Mouse (Mus musculus) frontal cortex, adult 2 months (tissue): Measurements from ENCODE around the gene Fut4. TPM values are rescaled to one million over a fixed set of nuclear protein-coding genes. Genes with fewer than 3 reads are reported as not detected.

Source experiments
- DNase-seq, 2 experiments: peaks; one replicate each; pipeline ENCODE4 v3.0.0; 2022; ENCODE audit warnings: low spot score in 1 of 2; ENCODE audit errors: extremely low spot score in 1 of 2
- polyA plus RNA-seq: library from polyadenylated mRNA; depleted of rRNA; stranded (reverse); fragments of >200 nt; gene quantifications from 2 replicates; pipeline ENCODE4 v1.2.3, GENCODE M21; 2012; rRNA removed

Gene Fut4
- 0.08 and 0.14 TPM in 2 replicates for polyA plus RNA-seq

DNA sequence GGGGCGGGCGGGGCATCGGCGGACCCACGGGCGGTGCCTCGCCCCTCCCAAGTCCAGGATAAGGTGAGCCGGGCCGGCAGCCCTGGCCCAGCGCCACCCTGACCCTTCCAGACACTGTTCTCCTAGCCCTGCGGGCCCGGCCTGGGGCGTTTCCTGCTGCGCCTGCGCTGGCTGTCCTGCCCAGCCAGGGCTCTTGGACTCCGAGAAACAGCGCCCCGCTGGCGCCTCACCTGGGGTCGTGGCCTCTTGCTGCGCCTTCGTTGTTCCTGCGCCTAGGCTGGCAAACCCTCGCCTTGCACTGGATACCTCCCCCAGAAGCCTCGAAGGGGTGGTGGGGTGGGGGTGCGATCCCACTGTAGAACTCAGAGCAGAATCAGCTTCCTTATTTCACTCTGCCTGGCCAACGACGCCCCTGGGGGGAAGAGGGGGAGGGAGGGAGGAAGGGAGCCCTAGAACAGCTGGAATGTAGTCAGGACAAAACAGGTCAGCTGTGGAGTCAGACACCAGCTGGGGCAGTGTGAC is at the start of gene Fut4:
TSS of gene Fut4 (minus strand) at position 393 of the 522 bp plus-strand sequence.
- DNase-seq, result no peak

DNA sequence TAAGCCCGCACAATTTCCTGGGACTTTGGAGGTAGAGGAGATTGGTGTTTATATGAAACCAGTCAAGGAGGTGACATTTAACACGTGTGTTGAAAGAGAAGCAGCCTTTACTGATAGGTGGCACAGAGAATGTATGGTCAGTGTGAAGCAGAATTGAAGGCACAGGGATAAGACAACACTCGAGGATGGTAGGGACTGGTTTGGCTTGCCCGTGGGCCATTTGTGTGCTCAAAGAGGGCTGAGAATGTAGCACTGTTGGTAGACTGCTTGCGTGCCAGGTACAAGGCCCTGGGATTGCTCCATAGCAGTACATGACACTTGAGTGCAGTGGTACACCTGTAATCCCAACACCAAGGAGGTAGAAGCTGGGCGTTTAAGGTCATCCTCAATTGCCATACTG is 35.2 kb upstream of the Fut4 start:
- DNase-seq, result no peak

DNA sequence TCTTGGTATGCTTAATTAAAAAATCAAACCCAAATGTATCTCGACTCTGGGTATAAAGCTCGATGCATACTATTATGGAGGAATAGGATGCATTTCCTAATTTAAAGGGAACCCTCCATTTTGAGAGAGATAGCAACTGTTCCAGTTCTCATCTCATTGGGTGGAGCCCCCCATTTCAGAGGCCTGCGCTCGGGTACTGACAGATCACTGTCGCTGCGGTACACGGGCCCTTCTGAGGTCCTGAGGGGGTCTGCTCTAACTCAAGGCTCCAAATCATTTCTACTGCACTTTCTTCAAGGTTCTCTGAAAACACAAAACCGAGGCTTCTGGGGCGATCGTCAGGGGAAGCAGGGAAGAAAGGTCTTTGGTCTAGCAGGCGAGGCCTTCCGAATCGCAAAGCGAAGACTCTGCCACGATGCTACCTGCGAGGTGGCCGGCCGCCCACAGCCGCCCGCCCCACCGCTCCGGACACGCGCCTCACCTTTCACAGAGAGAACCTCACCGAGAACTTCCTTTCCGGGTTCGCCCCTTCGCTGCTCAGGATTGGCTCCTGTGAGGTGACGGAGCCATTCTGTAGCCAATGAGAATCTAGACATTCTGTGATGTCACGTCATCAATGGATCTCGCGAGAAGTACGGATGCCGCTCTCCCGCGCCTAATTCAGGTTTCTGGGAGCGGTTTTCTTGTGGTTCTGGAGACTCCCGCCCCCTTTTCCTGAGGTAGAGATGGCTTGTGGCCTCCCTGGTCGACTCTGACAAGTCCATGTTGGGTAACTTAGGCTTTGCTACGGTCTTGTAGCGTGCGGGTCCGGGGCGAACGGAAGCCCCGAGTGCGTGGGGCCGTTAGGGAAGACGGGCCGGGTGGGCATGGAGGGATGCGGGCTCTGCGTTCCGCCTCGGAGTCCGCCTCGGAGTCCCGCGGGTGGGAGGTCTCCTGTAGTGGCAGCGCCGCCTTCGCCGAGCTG is 32.1 kb upstream of the Fut4 start, which contains the start of the genes Mre11a and Ankrd49:
TSS of gene Mre11a (plus strand) at position 616 of the 964 bp plus-strand sequence.
TSS of gene Ankrd49 (minus strand) at position 818 of the 964 bp plus-strand sequence.
- DNase-seq, result peak; percentile 92 to 96

DNA sequence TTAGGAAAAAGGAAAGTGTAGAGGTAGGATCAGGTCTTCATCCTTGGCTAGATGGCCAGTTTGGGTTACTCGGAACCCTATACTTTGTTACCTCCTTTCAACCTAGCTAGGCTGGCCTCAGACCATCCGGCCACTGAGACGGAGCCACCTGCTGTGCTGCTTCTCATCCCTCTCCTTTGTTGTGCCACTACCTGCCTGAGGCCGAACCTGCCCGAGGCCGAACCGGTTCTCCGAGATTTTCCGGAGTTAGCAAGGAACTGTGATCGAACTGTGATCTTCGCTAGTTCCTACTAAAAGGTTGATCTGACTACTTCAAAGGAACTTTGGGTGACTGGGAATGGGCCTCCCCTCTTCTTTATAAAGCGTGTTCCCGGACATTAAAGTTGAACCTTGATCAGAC is 26.1 kb upstream of the Fut4 start:
- no peak for DNase-seq

DNA sequence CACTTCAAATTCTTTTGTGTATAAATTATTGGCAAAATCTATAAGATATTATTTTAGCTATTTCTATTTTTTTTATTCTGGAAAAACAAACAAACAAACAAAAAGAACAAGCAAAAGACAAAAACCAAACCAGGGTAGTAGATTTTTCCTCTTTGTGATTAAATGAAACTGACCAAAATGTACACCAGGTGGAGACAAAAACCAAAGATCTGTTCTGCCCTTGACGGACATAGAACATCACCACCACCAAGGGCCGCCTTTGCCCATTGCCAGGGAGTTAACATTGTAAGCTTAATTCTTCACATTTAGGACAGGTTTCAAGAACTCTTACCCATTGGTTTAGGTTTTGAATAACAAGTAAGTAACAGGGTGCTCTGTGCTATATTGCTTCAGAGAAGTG is 21.6 kb upstream of the Fut4 start:
- peak in 1 of 2 experiments; percentile 28 for DNase-seq

DNA sequence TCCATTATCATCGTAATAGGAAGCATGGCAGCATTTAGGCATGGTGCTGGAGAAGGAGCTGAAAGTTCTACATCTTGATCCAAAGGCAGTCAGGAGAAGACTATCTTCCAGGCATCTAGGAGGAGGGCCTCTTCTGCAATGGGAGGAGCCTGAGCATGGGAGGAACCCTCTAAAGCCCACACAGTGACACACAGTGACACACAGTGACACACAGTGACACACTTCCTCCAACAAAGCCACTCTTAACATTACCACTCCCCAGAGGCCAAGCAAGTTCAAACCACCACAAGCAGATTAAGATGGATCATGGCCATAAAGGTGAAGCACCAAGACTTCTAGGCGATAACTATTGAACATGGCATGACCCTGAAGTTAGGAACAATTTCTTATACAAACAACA is 19.9 kb upstream of the Fut4 start:
- DNase-seq, result no peak

DNA sequence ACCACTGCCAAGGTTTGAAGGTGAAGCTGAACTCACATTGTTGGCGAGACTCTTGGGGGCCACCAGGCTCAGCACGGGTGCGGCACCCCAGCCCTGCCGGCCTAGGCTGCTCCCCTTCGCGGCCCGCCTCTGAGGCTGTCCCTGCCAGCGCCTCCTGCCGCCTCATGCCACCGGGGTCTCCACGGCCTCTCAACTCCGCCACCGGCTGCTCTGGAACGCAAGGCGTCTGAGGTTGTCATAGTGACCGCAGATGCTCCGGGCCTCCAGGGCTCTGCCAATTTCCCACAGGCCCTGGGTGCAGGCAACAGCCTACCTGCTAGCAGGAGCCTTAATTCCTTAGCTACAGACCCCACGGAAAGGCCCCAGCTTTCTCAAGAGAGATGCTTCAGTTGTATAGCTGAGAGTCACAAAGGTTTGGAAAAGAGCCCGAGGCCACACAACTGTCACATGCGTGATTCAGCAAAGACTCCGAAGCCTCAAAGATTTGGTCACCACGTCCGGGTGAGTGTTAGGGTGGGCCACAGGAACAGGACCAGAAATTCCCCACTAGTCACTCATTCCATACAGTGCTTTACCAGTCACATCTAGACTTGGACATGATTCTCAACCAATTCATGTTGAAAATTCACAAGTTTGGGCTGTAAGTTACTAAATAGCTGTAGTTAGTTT is 18.7 kb upstream of the Fut4 start, which contains the start of gene 1700012B09Rik:
TSS of gene 1700012B09Rik (minus strand) at position 228 of the 669 bp plus-strand sequence.
- DNase-seq, result no peak

DNA sequence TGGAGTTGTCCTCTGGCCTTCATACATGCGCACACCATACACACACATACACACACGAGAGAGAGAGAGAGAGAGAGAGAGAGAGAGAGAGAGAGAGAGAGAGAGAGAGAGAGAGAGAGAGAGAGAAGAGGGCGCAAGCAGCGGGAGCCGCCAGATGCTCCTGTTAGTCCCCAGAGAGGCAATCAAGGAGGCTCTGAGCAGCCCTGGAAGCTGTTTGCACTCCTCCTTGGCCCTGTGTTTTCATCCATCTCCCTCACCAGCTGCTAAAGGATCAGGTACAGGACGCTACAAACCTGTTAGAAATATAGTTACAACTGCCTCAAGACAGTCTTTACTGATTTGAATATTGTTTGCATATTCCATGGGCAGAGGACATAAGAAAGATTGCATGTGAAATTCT is 17.6 kb upstream of the Fut4 start:
- DNase-seq, result no peak

DNA sequence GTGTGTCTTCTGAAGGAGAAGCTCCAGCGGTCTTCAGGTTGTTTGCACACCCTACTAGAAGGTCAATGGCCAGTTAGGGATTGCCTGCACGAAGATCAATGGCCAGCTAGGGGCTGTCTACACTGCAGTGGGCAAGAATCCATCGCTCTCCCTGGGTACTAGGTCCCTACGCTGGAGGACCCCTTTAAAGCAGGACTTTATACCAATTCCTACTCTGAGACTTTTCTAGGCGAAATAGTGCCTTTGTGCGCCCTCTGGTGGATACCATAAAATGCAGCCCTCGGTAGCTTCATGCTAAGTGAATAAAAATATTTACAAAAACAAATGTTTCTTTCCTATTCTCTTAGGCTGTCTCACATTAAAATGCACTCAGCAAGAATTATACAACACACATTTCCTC is 12.6 kb upstream of the Fut4 start:
- peak in 1 of 2 experiments; percentile 78 for DNase-seq

DNA sequence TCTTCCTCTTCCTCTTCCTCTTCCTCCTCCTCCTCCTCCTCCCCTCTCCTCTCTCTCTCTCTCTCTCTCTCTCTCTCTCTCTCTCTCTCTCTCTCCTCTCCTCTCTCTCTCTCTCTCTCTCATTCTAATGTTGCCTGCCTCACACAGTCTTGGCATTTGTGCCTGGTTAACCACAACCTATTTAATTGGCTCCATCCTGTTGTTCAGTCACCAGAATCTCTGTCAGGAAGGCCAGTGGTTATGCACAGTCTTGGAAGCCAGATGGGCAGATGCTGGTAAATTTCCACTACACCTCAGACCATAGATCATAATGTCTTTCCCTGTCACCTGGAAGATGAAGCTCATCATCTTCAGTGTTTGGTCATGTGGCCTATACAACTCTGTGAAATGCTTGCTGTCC is 7.1 kb upstream of the Fut4 start:
- no peak for DNase-seq

DNA sequence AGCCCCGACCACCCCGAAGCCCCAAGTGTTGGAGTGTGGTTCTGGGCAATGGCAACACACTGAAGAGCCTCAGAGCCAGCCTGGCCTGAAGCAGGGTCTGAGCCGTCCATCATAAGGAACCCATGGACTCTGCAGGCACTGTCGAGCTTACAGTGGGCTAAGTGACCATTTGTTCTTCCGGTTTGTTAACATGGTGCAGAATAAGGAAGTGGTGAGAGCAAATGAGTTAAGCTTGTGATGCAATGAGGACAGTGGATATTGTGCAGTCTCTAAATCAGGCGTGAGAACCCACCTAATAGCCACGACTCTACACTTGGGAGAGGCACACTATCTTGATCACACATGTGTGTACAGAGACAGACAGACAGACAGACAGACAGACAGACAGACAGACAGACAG is 6.4 kb upstream of the Fut4 start:
- no peak for DNase-seq

DNA sequence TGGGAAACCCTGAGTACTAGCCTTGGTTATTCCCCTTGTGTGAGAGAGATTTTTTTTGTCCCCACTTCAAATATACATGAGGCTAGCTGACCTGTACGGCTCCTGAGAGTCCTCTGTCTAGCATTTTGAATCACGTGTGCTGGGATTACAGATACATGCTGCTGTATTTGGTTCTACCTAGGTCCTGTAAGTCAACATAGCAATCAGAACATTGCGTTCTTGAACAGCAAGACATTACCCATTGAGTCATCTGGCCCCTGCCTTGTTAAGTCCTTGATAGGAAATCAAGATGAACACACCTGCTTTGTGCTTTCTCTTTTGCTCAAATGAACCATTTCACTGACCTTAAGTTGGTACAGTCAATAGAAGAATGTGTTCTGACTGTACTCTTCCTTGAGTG is 2.3 kb upstream of the Fut4 start:
- no peak for DNase-seq

DNA sequence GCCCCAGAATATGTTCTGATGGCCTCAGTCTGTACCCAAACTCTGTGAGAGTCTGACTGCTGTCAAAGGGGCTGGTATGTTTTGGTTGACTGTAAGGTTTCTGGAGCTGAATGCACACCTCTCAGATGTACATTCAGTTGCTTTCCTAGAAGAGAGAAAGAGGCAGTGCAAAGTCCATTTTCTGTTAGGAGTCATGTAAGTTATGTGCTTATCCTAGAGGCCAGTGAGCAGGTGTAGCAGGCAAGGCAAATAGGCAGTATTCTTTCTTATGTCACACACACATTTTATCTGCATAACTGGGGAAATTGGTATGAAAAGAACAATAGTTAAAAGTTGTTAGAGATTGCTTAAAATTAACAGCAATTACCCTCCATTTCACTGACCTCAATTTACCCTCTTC is 1.8 kb upstream of the Fut4 start:
- DNase-seq, result no peak

DNA sequence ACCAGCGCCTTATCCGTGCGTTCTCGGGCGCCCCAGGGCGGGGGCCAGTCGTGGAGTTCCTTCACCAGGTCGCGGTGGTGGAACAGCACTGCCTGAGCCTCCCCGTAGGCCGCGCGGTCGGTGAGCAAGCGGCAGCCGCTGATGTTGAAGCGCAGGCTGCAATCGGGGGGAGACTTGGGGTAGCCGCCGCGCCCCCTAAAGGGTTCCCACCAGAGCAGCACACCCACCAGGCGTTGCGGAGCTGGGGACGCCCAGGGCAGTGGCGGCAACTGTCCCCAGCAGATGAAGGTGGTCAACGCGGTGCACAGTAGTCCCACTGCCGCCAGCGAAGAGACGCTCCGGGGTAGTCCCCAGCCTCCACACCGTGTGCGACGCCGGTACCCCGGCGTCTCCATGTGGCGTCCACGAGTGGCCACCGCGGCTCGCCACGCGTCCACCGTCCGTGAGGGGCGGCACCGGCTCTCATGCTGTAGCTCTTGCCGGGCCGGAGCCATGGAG is 641 bp downstream of the Fut4 start:
- DNase-seq, result no peak

DNA sequence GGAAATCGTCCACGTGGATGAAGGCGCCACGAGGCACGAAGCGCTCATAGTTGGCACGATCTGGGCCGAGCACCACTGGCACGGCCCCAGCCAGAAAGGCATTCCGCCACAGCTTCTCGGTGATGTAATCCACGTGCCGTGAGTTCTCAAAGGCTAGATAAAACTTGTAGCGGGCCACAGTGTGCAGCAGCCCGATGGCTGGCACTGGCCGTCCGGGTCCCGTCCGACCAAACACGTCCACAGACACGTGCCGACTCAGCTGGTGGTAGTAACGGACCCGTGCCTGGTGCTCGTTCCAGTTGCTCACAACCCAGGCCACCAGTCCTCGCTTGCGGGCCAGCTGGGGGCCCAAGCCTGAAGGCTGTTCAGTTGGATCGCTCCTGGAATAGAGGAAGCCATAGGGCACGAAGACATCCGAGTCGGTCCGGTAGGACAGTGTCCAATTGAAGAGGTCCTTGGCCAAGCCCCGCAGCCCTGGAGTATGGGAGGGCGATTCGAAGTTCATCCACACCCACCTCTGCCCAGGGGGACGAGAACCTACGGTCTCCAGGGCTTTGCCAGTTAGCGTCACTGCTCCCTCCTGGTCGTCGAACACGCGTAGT is 1.2 kb downstream of the Fut4 start:
- no peak for DNase-seq

DNA sequence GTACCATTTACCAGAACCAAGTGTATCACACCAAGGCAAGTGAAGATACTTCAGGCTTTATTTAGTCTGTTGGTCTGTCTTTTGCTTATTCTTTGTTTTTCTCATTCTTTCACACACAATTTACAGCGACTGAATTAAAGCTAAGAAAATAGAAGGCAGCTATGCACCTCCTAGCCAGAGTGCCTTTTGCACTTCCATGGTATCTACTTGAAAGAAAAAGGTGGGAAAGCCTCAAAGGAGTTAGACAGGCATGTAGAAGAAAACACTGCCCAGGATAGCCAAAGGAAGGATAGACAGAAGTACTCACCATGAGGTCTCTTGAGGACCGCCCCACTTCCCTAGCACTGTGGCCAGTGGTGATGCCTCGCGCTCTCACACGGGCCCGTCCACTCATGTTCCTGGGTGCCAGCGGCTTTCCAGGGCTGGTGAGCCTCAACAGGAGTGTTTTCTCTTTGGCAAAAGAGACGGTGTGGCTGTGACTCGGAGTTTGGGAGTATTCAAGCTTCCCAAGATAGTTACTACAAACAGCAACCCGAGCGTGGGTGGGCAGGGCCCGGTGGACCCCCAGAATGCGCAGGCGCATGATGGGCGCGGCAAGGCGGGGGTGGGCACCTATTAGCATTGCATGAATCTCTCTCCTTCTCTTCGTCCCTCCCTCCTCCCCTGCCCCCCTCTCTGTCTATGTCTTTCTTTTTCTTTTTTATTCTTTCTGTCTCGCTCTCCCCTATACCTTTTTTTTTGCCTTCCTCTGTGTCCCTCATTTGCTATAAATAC is 11.9 kb downstream of the Fut4 start, which contains the start of gene Piwil4:
TSS of gene Piwil4 (minus strand) at position 583 of the 774 bp plus-strand sequence.
- no peak for DNase-seq

DNA sequence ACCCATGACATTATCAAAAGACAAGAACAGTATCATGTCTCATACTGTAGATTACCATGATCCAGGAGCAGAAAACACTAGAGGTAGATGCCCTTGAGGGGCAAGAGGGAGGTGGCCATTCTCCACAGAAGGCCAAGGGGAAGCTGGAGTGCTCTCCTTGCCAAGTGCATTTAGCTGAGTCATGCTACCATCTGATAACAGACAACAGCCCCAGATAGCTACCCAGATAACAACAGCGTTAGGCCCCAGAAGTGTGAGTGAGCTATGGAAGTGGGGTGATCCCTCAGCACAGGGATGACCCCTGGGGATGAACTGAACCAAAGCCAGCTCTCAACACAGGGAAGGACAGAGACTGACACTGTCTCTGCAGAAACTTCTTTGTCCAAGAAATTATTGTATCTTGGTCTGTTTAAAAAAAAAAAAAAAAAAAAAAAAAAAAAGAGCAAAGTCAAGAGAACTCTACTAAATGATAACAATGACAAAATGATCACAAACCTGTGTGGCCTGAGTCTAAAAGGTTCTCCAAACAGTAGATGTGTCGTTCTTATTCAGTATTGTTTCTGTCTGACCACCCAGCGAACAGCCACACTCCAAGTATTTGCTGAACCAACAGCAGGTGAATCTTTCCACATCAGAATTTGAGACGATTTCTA is 12.6 kb downstream of the Fut4 start:
- DNase-seq, result no peak

DNA sequence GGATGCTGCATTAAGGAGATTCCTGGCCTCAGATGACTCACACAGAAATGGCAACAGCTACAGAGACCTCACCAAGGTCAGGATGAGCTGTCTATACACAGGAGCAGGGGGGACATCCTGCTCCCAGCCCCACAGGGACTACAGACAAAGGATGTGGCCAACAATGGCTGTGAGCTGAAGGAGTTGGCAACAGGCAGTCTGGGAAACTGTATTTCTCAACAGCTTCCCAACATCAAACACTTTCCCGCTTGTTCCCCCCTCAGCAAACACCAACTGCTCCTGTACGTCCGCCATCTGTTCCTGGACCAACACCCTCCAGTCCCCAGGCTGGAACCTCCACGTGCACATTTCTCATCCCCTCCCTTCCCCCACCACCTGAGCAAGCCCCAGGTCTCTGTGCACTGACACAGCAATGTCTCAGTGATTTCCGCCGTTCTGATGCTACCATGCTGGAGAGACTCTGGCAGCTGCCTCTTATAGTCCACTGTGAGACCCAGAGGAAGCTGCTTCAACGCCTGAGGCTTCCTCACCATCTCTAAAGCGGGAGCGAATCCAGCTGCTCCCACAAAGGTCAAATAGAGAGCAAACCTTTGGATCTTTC is 21.2 kb downstream of the Fut4 start:
- DNase-seq, result no peak

DNA sequence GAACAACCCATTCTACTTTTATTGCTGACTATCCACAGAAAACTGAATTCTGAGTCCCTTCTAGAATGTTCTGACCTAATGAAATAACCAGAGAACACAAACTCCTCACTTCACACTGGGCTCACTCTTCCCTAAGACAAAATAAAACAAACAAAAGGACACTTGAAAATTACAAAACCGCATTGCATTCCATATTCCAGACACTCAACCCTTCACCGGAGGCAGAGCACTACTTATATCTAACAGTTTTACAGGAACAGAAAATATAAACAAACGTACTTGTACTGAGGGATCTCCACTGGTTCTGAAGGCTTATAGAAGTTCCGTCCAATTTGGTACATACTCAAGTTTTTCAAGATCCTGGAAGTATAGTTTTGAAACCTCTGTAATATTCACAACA is 23.8 kb downstream of the Fut4 start:
- no peak for DNase-seq
